Mouse (Mus musculus) neural tube, embryonic 11.5 days (tissue): ENCODE results near the gene Hyou1. TPM values are rescaled to one million over a fixed set of nuclear protein-coding genes. Genes with fewer than 3 reads are reported as not detected.
A peak's percentile ranks its signal among the peaks of the same experiment; 100 is the strongest.
"Not testable (repeated sequence)": the region's sequence is repeated elsewhere in the genome, so short reads cannot be mapped to it uniquely, and the experiment has no call there.

Experiments used
- ATAC-seq: fragments of 200-750 bp; cut with Nextera tagmentation; 2 replicates; pipeline ENCODE4 v1.8.0; 2017; ENCODE audit warnings: moderate number of reproducible peaks, mild to moderate bottlenecking, moderate TSS enrichment, moderate library complexity; ENCODE audit not compliant: insufficient read depth, low FRiP score, low TSS enrichment
- DNase-seq: peaks from one replicate; pipeline ENCODE4 v3.0.0-alpha.2; 2015; ENCODE audit warnings: low spot score
- H3K27ac ChIP-seq: fragments of 300-500 bp; sonication (generic); 2 replicates; pipeline ENCODE4 v1.5.1; 2014; ENCODE audit warnings: low read depth, mild to moderate bottlenecking, low read length
- H3K27me3 ChIP-seq: fragments of 300-500 bp; sonication (generic); 2 replicates; pipeline ENCODE4 v1.6.1; 2014; ENCODE audit warnings: mild to moderate bottlenecking, low read length, mixed read lengths; ENCODE audit not compliant: control insufficient read depth, insufficient read depth
- H3K36me3 ChIP-seq: fragments of 300-500 bp; sonication (generic); 2 replicates; pipeline ENCODE4 v1.6.1; 2014; ENCODE audit warnings: mild to moderate bottlenecking, low read length, moderate library complexity, mixed read lengths; ENCODE audit not compliant: control insufficient read depth, insufficient read depth
- H3K4me1 ChIP-seq: fragments of 300-500 bp; sonication (generic); 2 replicates; pipeline ENCODE4 v1.6.1; 2014; ENCODE audit warnings: low read length, mixed read lengths; ENCODE audit not compliant: control insufficient read depth, insufficient read depth
- H3K4me2 ChIP-seq: fragments of 300-500 bp; sonication (generic); 2 replicates; pipeline ENCODE4 v1.6.1; 2014; ENCODE audit warnings: low read depth, mild to moderate bottlenecking, moderate library complexity
- H3K4me3 ChIP-seq: fragments of 300-500 bp; sonication (generic); 2 replicates; pipeline ENCODE4 v1.5.1; 2014; ENCODE audit warnings: low read depth, low read length
- H3K9ac ChIP-seq: fragments of 300-500 bp; sonication (generic); 2 replicates; pipeline ENCODE4 v1.6.1; 2014; ENCODE audit warnings: mild to moderate bottlenecking, low read length
- H3K9me3 ChIP-seq: fragments of 300-500 bp; sonication (generic); 2 replicates; pipeline ENCODE4 v1.6.1; 2016; ENCODE audit warnings: low read length; ENCODE audit not compliant: control insufficient read depth
- WGBS: fragments of 180-500 bp; shearing (Covaris S2); extraction: QIAGEN DNeasy Blood & Tissue Kit; methylation state at CpG from one replicate; pipeline ENCODE4 v1.1.7; 2014; 5-methylcytosine and 5-hydroxymethylcytosine counted together
- polyA plus RNA-seq: library from polyadenylated mRNA; unstranded; fragments of >200 nt; fragmentation: Nextera tagmentation; extraction: Ambion mirVana; gene quantifications from 2 replicates; pipeline ENCODE4 v1.2.1, GENCODE M21; 2014

Hyou1 gene
- polyA plus RNA-seq, 1 experiment from 2014 or later: 38.8 TPM

- Histone ChIP-seq H3K9ac (peak within 1 kb of the TSS; percentile 88), H3K27me3 (no peaks in the 10 kb centered on the region), H3K9me3 (no peaks in the 10 kb centered on the region), H3K4me2 (peak within 1 kb of the TSS; percentile 58), H3K27ac (peak within 1 kb of the TSS; percentile 84), H3K4me3 (peak within 1 kb of the TSS; percentile 91), H3K4me1 (no peaks in the 10 kb centered on the region), H3K36me3 (peaks cover 16% of the 10 kb centered on the region)
- under 1% methylated on average over 51 of the region's 51 CpGs for WGBS
- ATAC-seq: peak; percentile 93
- peak; percentile 96 for DNase-seq
Measured at GRCm38 (mm10) chr9:44406906-44407751, 27.8 kb downstream of the Hyou1 start, which contains the start of the genes Rps25 and Trappc4. Rps25 (plus strand) TSS chr9:44407139. Trappc4 (minus strand) TSS chr9:44407600.

GRCm38 (mm10) chr9:44407752-44408097 is 28.4 kb downstream of the Hyou1 start:
- peak overlapping the region; percentile 38 for H3K4me2 ChIP-seq
- no peak for ATAC-seq
- no peaks in the 10 kb centered on the region for H3K9me3 ChIP-seq
- H3K36me3 ChIP-seq: peaks cover 16% of the 10 kb centered on the region
- H3K27ac ChIP-seq: peak overlapping the region; percentile 84; the same call in 1 of the 2 replicates
- peak overlapping the region; percentile 91 for H3K4me3 ChIP-seq
- H3K4me1 ChIP-seq: no peaks in the 10 kb centered on the region
- DNase-seq: no peak
- H3K9ac ChIP-seq: peak overlapping the region; percentile 88
- H3K27me3 ChIP-seq: no peaks in the 10 kb centered on the region
- WGBS: under 1% methylated on average over 24 of the region's 24 CpGs

DNA sequence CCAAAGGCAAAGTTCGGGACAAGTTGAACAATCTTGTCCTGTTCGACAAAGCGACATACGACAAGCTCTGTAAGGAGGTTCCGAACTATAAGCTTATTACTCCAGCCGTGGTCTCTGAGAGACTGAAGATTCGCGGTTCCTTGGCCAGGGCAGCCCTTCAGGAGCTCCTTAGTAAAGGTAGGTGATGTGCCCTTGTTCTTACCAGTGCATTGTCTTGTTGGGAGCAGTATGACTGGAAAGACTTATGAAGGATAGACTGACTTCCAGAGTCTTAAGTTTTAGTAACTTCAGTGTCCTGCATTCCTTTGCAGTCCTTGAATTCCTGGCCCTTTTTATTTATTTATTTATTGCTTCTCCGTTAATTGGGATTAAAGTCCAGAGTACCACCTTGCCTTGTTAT is 29.4 kb downstream of the Hyou1 start:
- not testable (repeated sequence) for H3K27me3 ChIP-seq, H3K27ac ChIP-seq, ATAC-seq, H3K9me3 ChIP-seq, DNase-seq, H3K4me1 ChIP-seq
- Histone ChIP-seq H3K36me3 (peaks cover 13% of the 10 kb centered on the region), H3K9ac (0 out of 2 replicates have a peak overlapping the region, but pooled peaks have one; percentile 88), H3K4me2 (peak overlapping the region; percentile 38), H3K4me3 (peak overlapping the region; percentile 91)
- WGBS: 83% methylated on average over 9 of the region's 9 CpGs

DNA sequence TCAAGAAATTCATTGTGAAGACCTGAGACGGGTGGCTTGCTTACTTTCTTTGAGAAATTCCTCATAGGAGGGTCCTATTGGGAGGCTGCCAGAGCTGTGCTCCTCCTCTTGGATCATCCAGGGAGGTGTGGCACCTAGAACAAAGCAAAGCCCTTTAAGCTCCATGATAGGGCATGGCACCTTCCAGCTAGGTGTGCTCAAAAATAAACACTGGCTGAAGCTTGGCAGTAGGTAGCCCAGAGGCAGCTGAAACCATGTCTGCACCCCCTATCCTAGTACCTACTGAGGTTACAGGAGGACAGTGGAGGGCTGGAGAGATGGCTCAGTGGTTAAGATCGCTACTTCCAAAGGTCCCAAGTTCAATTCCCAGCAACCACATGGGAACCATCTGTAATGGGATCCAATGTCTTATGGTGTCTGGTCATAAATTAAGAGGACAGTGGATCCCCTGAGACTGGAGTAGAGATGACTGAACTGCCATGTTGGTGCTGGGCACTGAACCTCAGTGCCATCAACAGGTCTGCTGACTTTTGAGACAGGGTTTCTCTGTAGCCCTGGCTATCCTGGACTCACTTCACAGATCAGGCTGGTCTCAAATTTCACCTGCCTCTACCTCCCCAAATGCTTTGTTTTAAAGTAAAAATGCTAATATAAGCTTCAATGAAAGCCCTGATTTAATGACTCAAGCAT is 31.5 kb downstream of the Hyou1 start:
- H3K4me3 ChIP-seq: no peak overlapping the region
- 79% methylated on average over 2 of the region's 2 CpGs for WGBS

DNA sequence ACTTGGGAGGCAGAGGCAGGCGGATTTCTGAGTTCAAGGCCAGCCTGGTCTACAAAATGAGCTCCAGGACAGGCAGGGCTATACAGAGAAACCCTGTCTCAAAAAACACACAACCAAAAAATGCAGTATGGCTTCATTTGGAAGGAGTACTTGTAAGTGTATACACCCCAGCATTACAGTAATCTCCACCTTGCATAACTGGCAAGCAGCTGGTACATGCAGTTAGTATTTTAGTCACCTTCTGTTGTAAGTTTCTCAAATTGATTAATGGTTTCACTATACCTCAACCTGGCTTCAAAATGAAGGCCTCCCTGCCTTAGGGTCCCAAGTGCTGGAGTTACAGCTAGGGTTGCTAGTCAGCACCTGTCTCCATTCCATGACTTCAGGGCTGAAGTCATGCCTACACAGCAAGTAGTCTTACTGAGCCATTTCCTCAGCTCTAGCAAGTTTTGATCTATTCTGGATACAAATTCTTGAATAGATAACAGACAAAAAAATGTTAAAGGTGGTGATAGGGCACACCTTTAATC is 32.4 kb downstream of the Hyou1 start:
- Histone ChIP-seq H3K4me3 (no peak overlapping the region), H3K4me1 (no peaks in the 10 kb centered on the region), H3K27ac (no peak overlapping the region), H3K4me2 (no peak overlapping the region), H3K36me3 (peaks cover 9% of the 10 kb centered on the region), H3K9ac (no peak overlapping the region), H3K9me3 (no peaks in the 10 kb centered on the region), H3K27me3 (no peaks in the 10 kb centered on the region)
- WGBS: 88% methylated on average over 1 of the region's 1 CpGs
- DNase-seq: no peak
- no peak for ATAC-seq

More for the DNA sequence above, 31.5 kb downstream of the Hyou1 start:
- DNase-seq: no peak
- Histone ChIP-seq H3K4me1 (no peaks in the 10 kb centered on the region), H3K27me3 (no peaks in the 10 kb centered on the region), H3K9me3 (no peaks in the 10 kb centered on the region), H3K36me3 (peaks cover 9% of the 10 kb centered on the region), H3K9ac (no peak overlapping the region), H3K27ac (no peak overlapping the region), H3K4me2 (no peak overlapping the region)
- no peak for ATAC-seq

GRCm38 (mm10) chr9:44412306-44412705 is 33.0 kb downstream of the Hyou1 start:
- Histone ChIP-seq H3K4me3 (no peak overlapping the region), H3K9me3 (no peaks in the 10 kb centered on the region), H3K36me3 (peaks cover 9% of the 10 kb centered on the region), H3K9ac (no peak overlapping the region), H3K27me3 (no peaks in the 10 kb centered on the region), H3K4me1 (peaks cover 2% of the 10 kb centered on the region; the same call in 1 of the 2 replicates), H3K4me2 (no peak overlapping the region), H3K27ac (no peak overlapping the region)
- ATAC-seq: no peak
- DNase-seq: no peak
- 88% methylated on average over 4 of the region's 4 CpGs for WGBS

- DNase-seq (no peak), ATAC-seq (no peak)
- H3K27ac ChIP-seq: no peak overlapping the region
- H3K9ac ChIP-seq: no peak overlapping the region
- H3K9me3 ChIP-seq: no peaks in the 10 kb centered on the region
- H3K36me3 ChIP-seq: peaks cover 9% of the 10 kb centered on the region
- no peak overlapping the region for H3K4me2 ChIP-seq
- no peaks in the 10 kb centered on the region for H3K27me3 ChIP-seq
- H3K4me3 ChIP-seq: no peak overlapping the region
- H3K4me1 ChIP-seq: peaks cover 3% of the 10 kb centered on the region; the same call in 1 of the 2 replicates
- WGBS: 84% methylated on average over 2 of the region's 2 CpGs
Measured at GRCm38 (mm10) chr9:44412781-44413180, 33.5 kb downstream of the Hyou1 start.

- Histone ChIP-seq H3K4me1 (peaks cover 3% of the 10 kb centered on the region; the same call in 1 of the 2 replicates), H3K9ac (peak overlapping the region; percentile 66), H3K27me3 (no peaks in the 10 kb centered on the region), H3K4me2 (peak overlapping the region; percentile 79), H3K4me3 (peak overlapping the region; percentile 56), H3K36me3 (peaks cover 1% of the 10 kb centered on the region; the same call in 1 of the 2 replicates), H3K9me3 (no peaks in the 10 kb centered on the region), H3K27ac (no peak overlapping the region)
- WGBS: 7% methylated on average over 26 of the region's 26 CpGs
- ATAC-seq: peak; percentile 27; the same call in 1 of the 2 replicates
- no peak for DNase-seq
Measured at GRCm38 (mm10) chr9:44417156-44417891, 38.0 kb downstream of the Hyou1 start.
